Mouse (Mus musculus) CD4-positive naive resting alpha-beta T cell, adult 76 days (primary cell): ENCODE data around the gene Kcna6. TPM values are rescaled to one million over a fixed set of nuclear protein-coding genes. Genes with fewer than 3 reads are reported as not detected.

Experiments used
- total RNA-seq: library from RNA; stranded (reverse); gene quantifications from one replicate; pipeline ENCODE4 v1.2.4, GENCODE M21; 2023

Gene Kcna6
- 0.09 TPM for total RNA-seq

GRCm38 (mm10) chr6:126740211-126741142, at the start of gene Kcna6:
Kcna6 (minus strand) TSS chr6:126740674.

Other genes with a start within 250 kb of the Kcna6 start
- gene Kcna5, start 205.3 kb downstream of the Kcna6 start, total RNA-seq: not detected
- gene Kcna1, start 94.3 kb downstream of the Kcna6 start, total RNA-seq: not detected
- gene Ndufa9, start 108.5 kb upstream of the Kcna6 start, total RNA-seq: 61.2 TPM
- gene Akap3, start 112.4 kb upstream of the Kcna6 start, total RNA-seq: not detected
- gene Dyrk4, start 181.2 kb upstream of the Kcna6 start, total RNA-seq: not detected
- gene Rad51ap1, start 198.9 kb upstream of the Kcna6 start, total RNA-seq: 2.3 TPM
- 14.0 TPM for gene D6Wsu163e, start 199.3 kb upstream of the Kcna6 start, total RNA-seq